Mouse (Mus musculus): ENCODE measurements around the gene Olfml2a.

The Olfml2a gene

DNA sequence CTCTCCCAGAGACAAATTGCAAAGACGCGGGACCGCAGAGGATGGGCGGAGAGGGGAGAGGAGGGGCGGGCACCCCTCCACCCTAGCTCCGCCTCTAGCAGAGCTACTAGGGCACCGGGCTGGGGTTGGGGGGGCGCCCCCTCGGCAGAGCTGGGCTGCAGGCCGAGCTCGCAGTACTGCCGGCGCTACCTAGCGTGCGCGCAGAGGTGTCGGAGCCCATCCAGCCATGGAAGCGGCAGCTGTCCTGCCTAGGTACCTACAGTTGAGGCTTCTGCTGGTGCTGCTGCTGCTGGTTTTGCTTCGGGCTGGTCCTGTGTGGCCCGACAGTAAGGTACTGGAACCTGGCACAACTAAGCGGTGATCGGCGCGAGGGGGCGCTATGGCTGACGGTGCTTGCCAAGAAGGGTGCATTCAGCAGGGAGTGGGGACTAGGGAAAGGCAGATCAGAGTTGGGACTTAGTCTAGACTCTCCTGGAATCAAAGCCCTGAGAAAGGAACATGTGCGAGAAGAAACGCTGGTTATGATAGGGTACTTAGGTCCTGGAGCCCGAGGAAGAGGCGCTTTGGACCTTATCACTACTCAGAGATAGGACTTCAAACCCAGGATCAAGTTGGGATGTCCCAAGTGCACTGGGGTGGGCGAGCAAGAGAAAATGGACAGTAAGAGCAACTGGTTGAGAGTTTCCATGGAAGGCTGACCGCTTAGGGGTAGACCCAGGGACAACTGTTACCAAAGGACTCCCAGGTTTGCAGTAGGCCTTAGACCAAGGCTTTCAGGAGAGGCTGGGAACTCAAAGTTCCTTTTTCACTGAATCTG lies at the start of gene Olfml2a:
TSS of gene Olfml2a (plus strand) at position 128 of the 817 bp plus-strand sequence.
- in situ Hi-C loops (cut with MboI; ENCODE audit: low pct_unique_long_range_greater_than_20kb in 1 of 2, low sequenced_read_pairs in 2 of 2, unreplicated experiment in 1 of 2), result loop anchor here (5.0 to 25.0 kb wide), 2 partner anchors 65 to 455 kb away; partner anchors contain the start of gene Wdr38 (in 2 of the 2)

DNA sequence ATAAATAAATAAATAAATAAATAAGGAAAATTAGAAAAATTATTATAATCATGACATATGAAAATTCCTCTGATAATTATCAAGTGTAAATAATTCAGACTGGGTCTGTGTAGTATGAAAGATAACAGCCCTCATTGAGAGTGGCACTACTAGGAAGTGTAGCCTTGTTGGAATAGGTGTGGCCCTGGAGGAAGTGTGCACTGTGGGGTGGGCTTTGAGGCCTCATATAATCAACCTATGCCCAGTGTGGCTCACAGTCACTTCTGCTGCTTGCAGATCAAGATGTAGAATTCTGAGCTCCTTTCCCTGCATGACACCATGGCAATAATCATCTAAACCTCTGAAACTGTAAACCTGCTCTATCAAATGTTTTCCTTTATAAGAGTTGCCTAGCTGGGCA lies 28.9 kb upstream of the Olfml2a start:
- in situ Hi-C loops (cut with MboI; ENCODE audit: low pct_unique_long_range_greater_than_20kb in 1 of 2, low sequenced_read_pairs in 2 of 2, unreplicated experiment in 1 of 2), result no loop called here

DNA sequence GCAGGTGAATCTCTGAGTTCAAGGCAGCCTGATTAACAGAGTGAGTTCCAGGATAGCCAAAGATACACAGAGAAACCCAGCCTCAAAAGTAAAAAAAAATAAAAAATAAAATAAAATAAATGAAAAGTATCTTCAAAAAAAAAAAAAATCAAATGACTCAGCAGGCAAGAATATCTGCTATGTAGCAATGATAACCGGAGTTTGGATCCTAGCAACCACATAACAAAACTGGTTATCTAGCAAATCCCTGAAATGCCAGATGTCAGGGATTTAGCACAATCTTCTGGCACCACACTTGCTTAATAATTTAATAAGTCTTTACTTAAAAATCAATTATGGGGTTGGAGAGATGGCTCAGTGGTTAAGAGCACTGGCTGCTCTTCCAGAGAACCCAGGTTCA lies 27.5 kb upstream of the Olfml2a start:
- in situ Hi-C loops (cut with MboI; ENCODE audit: low pct_unique_long_range_greater_than_20kb in 1 of 2, low sequenced_read_pairs in 2 of 2, unreplicated experiment in 1 of 2), result no loop called here

DNA sequence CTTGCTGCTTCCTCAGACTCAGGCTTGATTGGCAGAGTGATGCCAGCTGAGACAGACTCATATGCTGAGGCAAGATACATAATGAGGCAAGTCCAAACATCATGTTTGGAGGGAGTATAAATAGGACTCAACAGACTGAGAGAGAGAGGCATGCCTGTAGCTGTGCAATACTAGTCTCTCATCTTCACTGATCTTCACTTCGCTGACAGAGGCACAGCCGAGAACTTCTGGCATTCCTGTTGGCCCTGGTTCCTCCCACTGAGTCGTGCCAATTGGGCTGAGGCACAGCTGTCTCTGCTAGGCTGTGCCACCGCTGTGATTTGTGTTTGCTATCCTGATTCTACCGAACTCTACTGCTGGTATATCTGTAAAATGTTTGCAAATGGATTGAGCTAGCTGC lies 25.7 kb upstream of the Olfml2a start:
- in situ Hi-C loops (cut with MboI; ENCODE audit: low pct_unique_long_range_greater_than_20kb in 1 of 2, low sequenced_read_pairs in 2 of 2, unreplicated experiment in 1 of 2), result no loop called here

DNA sequence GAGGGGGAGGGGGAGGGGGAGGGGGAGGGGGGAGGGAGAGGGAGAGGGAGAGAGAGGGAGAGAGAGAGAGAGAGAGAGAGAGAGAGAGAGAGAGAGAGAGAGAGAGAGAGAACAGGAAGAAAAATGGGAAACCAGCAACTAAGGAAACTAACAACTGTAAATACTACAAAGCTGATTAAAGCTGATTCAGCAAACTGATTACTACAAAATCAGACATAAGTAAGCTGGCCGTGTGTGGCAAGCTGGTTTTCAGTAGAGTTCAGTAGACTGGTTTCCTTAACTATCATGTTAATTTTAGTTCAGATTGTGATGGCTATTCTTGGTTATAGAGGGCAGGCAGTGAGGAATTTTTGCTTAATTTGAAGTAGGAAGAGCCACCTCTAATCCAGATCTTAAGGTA lies 23.2 kb upstream of the Olfml2a start:
- in situ Hi-C loops (cut with MboI; ENCODE audit: low pct_unique_long_range_greater_than_20kb in 1 of 2, low sequenced_read_pairs in 2 of 2, unreplicated experiment in 1 of 2), result no loop called here

DNA sequence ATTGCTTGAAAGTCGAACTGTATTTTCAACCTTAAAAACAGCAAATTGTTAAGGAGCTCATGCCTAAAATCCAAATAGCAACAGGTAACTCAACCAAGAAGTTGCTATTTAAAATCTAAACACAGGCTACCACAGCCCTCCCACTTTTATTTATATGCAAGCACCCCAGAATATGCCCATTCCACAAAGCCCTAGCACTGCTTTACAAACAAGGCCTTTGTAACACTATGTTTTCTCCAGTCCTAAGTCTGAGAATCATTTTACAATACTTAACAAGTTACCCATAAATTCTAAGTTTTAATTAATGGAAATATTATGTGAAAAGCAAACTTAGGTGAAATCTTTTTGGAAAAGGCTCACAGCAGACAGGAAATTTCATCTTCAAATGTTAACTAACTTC lies 17.3 kb upstream of the Olfml2a start:
- in situ Hi-C loops (cut with MboI; ENCODE audit: low pct_unique_long_range_greater_than_20kb in 1 of 2, low sequenced_read_pairs in 2 of 2, unreplicated experiment in 1 of 2), result no loop called here

DNA sequence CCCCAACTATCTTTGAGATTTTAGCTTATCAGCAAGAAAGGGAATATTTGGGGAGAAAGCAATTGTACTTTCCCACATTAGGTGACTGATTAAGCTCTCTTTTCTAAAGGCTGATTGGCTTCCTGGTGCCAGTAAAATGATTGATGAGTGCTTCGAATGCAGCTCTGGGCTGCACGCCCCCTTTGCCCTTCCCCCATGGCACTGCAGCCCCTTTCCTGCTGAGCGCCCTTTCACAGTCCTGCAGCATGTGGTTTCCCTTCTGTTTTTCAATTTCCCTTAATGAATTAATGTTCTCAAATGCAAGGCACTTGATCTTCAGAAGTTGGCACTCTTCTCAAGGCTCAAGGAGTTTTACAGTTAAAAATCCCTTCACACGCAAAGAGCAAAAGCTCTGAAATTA lies 16.8 kb upstream of the Olfml2a start:
- in situ Hi-C loops (cut with MboI; ENCODE audit: low pct_unique_long_range_greater_than_20kb in 1 of 2, low sequenced_read_pairs in 2 of 2, unreplicated experiment in 1 of 2), result no loop called here

DNA sequence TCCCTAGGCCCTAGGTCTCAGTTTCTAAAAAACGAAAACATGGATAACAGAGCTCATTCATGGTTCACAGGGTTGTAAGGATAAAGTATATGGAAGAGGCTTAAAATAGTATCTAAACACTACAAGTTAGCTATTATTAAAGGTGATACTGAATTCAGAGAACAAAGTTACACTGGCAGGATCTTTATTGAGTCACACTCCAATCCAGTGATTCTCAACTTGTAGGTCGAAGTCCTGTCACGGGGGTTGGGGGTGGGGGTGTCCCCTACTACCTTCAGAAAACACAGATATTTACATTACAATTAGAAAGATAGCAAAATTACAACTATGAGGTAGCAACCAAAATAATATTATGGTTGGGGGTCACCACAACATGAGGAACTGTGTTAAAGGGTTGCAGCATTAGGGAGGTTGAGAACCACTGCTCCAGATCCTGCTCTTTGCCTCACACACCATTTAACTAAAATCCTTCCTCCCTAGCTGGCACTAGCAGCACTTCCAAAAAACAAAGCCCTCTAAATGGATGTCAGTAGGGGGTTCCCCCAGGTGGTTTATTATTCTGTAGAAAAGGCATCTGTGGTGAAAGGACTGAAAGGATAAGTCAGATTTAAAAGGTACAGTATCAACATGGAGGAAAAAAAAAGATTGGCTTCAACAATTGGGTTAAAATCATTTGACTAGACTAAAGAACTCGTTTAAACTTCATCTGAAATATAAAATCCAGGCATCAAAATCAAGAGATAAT lies 14.7 kb upstream of the Olfml2a start:
- in situ Hi-C loops (cut with MboI; ENCODE audit: low pct_unique_long_range_greater_than_20kb in 1 of 2, low sequenced_read_pairs in 2 of 2, unreplicated experiment in 1 of 2), result no loop called here

DNA sequence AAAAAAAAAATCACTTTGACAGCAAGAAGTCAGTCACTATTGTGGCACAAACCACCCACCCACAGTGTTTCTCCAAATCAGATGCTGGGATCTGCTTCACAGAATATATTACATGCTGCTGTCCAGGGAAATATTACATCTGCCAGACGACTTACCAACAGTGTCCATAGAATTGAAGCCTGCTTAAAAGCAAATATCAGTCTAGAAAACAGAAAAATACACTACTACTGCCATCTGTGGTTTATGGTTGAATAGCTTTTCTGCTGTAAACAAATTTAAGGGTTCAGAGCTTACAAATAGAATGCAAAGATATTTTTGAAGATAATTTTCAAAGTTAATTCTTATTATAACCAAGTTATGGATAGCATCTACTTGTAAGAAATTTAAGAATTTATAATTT lies 10.4 kb upstream of the Olfml2a start:
- in situ Hi-C loops (cut with MboI; ENCODE audit: low pct_unique_long_range_greater_than_20kb in 1 of 2, low sequenced_read_pairs in 2 of 2, unreplicated experiment in 1 of 2), result no loop called here

DNA sequence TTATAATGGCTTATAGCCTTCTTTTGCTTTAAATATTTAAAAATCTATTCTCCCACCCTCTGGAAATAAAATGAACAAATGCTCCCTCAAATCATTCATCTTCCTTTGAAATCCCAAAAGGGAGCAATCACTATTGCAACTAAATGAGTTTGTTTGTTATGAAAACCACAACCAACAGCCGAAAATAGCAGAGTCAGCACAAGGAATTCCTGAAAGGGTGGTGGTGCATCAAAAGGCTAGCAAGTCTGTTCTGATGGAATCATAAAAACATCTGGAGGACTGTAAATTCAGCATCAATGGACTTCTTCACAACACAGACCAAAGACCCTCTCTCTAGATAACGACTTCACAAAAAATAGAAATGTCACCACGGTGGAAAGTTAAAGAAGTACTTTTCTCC lies 8.3 kb upstream of the Olfml2a start:
- in situ Hi-C loops (cut with MboI; ENCODE audit: low pct_unique_long_range_greater_than_20kb in 1 of 2, low sequenced_read_pairs in 2 of 2, unreplicated experiment in 1 of 2), result no loop called here

DNA sequence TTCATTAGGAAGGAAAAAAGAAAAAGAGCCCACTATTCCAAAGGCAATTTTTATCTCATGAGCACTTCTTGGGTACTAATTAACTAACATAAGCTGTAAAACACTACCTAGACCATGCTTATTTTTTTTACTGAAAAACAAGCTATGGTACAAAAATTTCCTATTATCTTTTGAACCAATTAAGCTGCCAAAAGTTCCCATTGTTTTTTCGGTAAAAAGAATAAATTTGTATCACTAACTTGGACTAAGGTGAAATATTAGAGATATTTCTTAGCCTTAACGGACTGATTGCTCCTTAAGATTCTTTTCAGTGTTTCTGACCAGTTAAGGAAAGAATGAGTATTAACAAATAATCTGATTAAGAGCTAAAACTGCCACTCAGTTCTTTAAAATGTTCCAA lies 7.9 kb upstream of the Olfml2a start:
- in situ Hi-C loops (cut with MboI; ENCODE audit: low pct_unique_long_range_greater_than_20kb in 1 of 2, low sequenced_read_pairs in 2 of 2, unreplicated experiment in 1 of 2), result no loop called here

DNA sequence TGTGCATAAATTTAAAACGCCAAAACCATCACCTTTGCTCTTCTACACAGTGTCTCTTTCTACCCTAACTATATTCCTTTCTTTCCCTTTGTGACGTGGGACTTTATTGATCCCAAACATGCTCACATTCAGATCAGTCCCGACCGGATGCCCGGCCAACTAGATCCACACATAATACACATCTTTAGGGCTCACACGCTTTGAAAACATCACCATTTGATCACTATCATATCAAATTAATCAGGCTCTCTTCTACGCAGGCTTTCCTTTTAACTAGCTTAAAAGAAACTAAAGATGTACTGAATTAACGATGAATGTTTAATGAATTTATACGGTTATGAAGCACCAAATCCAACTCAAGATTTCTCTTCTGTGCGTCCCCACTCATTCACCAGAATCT lies 7.2 kb upstream of the Olfml2a start:
- in situ Hi-C loops (cut with MboI; ENCODE audit: low pct_unique_long_range_greater_than_20kb in 1 of 2, low sequenced_read_pairs in 2 of 2, unreplicated experiment in 1 of 2), result no loop called here

DNA sequence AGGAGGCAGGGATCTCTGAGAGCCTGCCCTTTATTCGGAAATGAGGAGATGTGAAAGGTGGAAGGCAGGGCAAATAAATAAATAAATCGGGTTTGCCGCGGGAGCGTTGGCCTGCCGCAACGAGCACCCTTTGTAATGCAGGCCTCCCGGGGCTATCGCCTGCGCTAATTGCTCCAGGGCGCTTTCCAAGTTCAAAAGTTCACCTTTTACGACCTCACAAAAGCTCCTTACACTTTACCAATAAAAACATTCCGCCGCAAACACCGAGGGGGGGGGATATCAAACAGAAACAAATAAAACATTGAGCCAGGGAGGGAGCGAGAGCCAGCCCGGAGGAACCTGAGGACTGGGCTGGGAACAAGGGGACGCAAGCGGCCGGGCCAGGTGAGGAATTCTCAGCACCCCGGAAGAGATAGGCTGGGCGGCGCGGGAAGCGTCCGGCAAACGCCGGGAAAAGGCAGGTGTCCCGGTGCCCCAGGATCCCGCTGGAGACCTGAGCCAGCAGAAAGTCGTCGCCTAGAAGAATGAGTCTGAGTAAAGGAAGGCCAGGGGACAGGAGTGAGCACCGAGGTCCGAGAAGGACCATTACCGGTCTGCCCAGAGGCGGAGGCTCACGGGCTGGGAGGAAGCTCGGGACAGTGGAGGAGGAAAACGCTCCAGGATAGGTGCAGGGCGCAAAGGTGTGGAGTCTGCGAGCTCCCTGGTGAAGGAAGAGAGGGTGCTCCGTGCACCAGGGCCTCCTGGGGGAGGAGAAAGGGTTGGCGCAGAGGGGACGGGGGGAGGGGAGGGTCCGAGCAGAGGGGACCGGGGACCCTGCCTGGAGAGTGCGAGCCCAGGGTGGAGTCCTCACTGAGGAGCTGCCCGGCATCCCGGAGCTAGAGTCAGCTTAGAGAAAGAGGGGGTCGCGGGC lies 6.4 kb upstream of the Olfml2a start:
- in situ Hi-C loops (cut with MboI; ENCODE audit: low pct_unique_long_range_greater_than_20kb in 1 of 2, low sequenced_read_pairs in 2 of 2, unreplicated experiment in 1 of 2), result loop anchor here in 1 of 2 experiments (25.0 kb wide), 1 partner anchor 462 kb away; no protein-coding TSS in a partner anchor

DNA sequence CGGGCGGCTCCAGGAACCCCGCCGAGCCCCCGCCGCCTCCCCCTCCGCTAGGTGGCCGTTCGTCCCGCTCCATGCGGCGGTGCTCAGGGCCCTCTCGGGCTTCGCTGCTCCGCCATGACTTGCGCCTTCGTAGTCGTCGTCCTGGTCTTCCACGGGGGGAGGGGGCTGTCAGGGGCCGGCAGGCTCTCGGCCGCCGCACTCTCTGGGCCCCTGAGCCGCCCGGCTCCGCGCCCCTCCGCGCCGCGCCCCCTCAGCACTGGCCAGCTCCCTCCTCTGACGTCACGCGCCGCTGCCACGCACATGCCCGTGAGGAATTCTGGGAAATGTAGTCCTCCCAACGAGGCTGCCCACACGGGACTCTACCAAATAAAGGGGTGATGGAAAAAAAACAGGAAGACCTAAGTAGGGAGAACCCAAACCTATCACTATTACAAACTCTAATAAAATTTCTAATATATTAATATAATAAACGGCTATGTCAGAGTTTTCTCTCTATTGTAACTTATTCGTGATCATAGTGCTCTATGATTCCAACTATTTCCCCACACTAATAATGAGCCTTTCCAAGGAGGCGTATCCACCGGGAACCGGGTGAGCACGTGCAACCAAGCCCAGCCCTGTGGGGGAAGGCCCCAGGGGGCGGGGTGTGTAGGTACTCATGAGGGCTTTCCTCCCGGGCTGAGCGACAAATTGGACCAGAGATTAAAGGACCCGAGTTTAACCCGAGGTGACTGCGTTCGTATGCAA lies 5.5 kb upstream of the Olfml2a start:
- in situ Hi-C loops (cut with MboI; ENCODE audit: low pct_unique_long_range_greater_than_20kb in 1 of 2, low sequenced_read_pairs in 2 of 2, unreplicated experiment in 1 of 2), result loop anchor here in 1 of 2 experiments (25.0 kb wide), 1 partner anchor 461 kb away; no protein-coding TSS in a partner anchor

DNA sequence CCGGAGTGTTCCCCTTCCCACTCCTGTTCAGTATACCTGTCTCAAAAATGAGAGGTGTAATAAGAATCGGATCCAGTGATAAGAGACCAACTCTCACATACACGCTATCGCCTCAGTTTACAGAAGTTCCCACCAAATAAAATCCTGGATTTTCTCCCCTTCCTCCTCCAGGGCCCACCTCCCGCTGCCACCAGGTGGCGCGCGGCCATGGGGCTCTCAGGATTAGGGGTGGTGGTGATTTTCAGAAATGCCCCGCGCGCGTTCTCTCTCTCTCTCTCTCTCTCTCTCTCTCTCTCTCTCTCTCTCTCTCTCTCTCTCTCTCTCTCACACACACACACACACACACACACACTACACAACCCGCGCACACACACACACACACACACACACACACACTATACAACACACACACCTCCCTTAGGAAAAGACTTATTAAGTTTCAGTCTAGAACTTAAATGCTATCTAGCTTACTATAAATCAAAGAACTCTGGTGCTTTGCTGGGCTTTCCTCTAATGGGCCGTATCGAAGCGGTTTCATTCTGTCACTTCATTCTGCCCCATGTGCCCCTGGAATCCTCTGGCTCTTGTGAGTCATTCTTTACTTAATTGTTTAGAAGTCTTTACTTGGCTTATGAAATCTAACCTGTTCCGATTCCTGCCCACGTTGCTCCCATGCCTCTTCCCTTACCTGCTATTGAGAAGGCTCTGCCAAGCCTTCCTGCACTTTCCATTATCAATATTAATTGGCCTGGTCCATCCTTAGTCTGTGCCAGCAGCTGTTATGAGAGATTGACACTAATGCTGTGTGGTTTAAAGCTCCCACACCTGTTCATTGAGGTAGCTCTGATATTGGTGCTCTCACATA lies 4.4 kb upstream of the Olfml2a start, which contains the start of gene Nr6a1:
TSS of gene Nr6a1 (minus strand) at position 574 of the 865 bp plus-strand sequence.
- in situ Hi-C loops (cut with MboI; ENCODE audit: low pct_unique_long_range_greater_than_20kb in 1 of 2, low sequenced_read_pairs in 2 of 2, unreplicated experiment in 1 of 2), result loop anchor here in 1 of 2 experiments (25.0 kb wide), 1 partner anchor 460 kb away; no protein-coding TSS in a partner anchor

DNA sequence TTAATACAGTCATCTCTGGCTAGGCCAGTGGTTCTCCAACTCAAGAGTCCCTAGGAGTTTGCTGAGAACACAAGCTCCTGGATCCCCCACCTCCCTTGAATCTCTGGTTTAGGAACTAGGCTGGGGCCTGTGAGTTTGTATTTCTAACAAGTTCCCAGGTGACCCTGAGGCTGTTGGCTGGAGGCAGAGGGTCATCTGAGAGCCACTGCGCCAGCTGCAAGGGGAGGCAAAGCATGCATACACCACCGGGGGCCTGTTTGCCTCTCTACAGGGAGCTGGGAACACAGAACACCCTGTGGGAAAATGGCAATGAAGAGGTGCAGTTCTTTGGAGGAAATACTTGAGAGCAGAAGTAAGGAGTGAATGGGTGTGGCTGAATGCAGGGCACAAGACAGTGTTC lies 1.5 kb upstream of the Olfml2a start:
- in situ Hi-C loops (cut with MboI; ENCODE audit: low pct_unique_long_range_greater_than_20kb in 1 of 2, low sequenced_read_pairs in 2 of 2, unreplicated experiment in 1 of 2), result loop anchor here (5.0 to 25.0 kb wide), 2 partner anchors 67 to 457 kb away; partner anchors contain the start of gene Wdr38 (in 2 of the 2)

DNA sequence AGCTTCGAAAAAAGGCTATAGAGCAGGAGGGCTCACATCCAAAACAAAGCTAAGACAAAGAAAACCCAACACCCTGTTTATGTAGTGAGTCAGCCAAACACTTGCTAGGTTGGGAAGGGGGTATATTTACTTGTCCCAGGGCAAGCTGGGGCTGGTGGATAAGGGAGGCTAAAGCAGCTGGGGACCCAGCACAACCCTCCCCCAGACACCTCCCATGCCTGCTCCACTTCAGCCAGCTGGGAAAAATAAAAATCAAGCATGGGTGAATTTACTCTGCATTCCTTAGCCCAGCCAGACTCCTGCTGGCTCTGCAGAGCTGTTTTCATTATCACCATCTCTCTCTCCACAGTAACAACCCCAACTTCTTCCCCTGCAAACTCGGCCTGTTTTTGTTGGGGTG lies 2.2 kb downstream of the Olfml2a start:
- in situ Hi-C loops (cut with MboI; ENCODE audit: low pct_unique_long_range_greater_than_20kb in 1 of 2, low sequenced_read_pairs in 2 of 2, unreplicated experiment in 1 of 2), result loop anchor here (5.0 to 25.0 kb wide), 2 partner anchors 63 to 453 kb away; partner anchors contain the start of gene Wdr38 (in 2 of the 2)

All from mouse embryonic stem cell (cell line).